Mouse (Mus musculus) myocyte (in vitro differentiated cells): ENCODE results near the gene Asnsd1. TPM values are rescaled to one million over a fixed set of nuclear protein-coding genes. Genes with fewer than 3 reads are reported as not detected.
A peak's percentile ranks its signal among the peaks of the same experiment; 100 is the strongest.

ENCODE experiments used
- H3K27me3 ChIP-seq: one replicate; pipeline ENCODE4 v1.6.1; 2011; ENCODE audit not compliant: control insufficient read depth, insufficient read depth, insufficient read length
- H3K36me3 ChIP-seq: one replicate; pipeline ENCODE4 v1.6.1; 2011; ENCODE audit not compliant: control insufficient read depth, insufficient read depth
- H3K4me2 ChIP-seq: one replicate; pipeline ENCODE4 v1.6.1; 2011; ENCODE audit warnings: low read depth, control low read depth
- H3K4me3 ChIP-seq: one replicate; pipeline ENCODE4 v1.5.1; 2011; ENCODE audit warnings: mild to moderate bottlenecking, control low read depth, moderate library complexity
- H3K79me2 ChIP-seq: one replicate; pipeline ENCODE4 v1.6.1; 2011; ENCODE audit not compliant: control insufficient read depth, insufficient read depth
- H3ac ChIP-seq: one replicate; pipeline ENCODE4 v1.6.1; 2011; ENCODE audit not compliant: control insufficient read depth, insufficient read length
- CEBPB ChIP-seq: IDR thresholded peaks from 2 replicates; pipeline ENCODE4 v1.6.1; 2011; ENCODE audit warnings: mild to moderate bottlenecking, moderate library complexity; ENCODE audit not compliant: poor library complexity, insufficient read depth, severe bottlenecking
- E2F4 ChIP-seq: IDR thresholded peaks from one replicate; pipeline ENCODE4 v1.6.1; 2011; ENCODE audit warnings: mild to moderate bottlenecking, control low read depth, moderate library complexity; ENCODE audit not compliant: insufficient read depth
- MAX ChIP-seq: IDR thresholded peaks from one replicate; pipeline ENCODE4 v1.6.1; 2011; ENCODE audit warnings: low read depth, mild to moderate bottlenecking, control low read depth
- MYOD1 ChIP-seq, 3 experiments: IDR thresholded peaks; one replicate each; pipeline ENCODE4 v1.6.1; 2011; ENCODE audit warnings: control low read depth in 2 of 3, low read depth in 2 of 3, mild to moderate bottlenecking in 2 of 3, moderate library complexity in 1 of 3; ENCODE audit not compliant: insufficient read length in 2 of 3, control insufficient read depth in 1 of 3
- MYOG ChIP-seq, 3 experiments: IDR thresholded peaks; one replicate each; pipeline ENCODE4 v1.6.1; 2011; ENCODE audit warnings: control low read depth in 2 of 3, low read depth in 2 of 3, mild to moderate bottlenecking in 2 of 3; ENCODE audit not compliant: insufficient read length in 2 of 3, control insufficient read depth in 1 of 3, insufficient read depth in 1 of 3
- POLR2A ChIP-seq: IDR thresholded peaks from one replicate; pipeline ENCODE4 v1.6.1; 2011; ENCODE audit warnings: low read depth, mild to moderate bottlenecking, control low read depth, moderate library complexity; ENCODE audit not compliant: insufficient read length
- POLR2AphosphoS2 ChIP-seq: IDR thresholded peaks from one replicate; pipeline ENCODE4 v1.6.1; 2011; ENCODE audit warnings: low read depth, control low read depth; ENCODE audit not compliant: insufficient read length
- REST ChIP-seq: IDR thresholded peaks from one replicate; pipeline ENCODE4 v1.6.1; 2011; ENCODE audit warnings: mild to moderate bottlenecking, control low read depth, moderate library complexity; ENCODE audit not compliant: insufficient read depth, insufficient read length
- SRF ChIP-seq: IDR thresholded peaks from one replicate; pipeline ENCODE4 v1.6.1; 2011; ENCODE audit warnings: low read depth; ENCODE audit not compliant: control insufficient read depth, insufficient read length
- TCF12 ChIP-seq: IDR thresholded peaks from one replicate; pipeline ENCODE4 v1.6.1; 2011; ENCODE audit warnings: mild to moderate bottlenecking, control low read depth; ENCODE audit not compliant: poor library complexity, insufficient read depth, severe bottlenecking
- TCF3 ChIP-seq: IDR thresholded peaks from one replicate; pipeline ENCODE4 v1.6.1; 2011; ENCODE audit warnings: low read depth, control low read depth; ENCODE audit not compliant: insufficient read length
- USF1 ChIP-seq: IDR thresholded peaks from one replicate; pipeline ENCODE4 v1.6.1; 2011; ENCODE audit warnings: low read depth, mild to moderate bottlenecking, control low read depth, moderate library complexity
- polyA plus RNA-seq: library from polyadenylated mRNA; unstranded; fragments of >200 nt; fragmentation: generic; extraction: Trizol; gene quantifications from one replicate; pipeline ENCODE4 v1.2.1, GENCODE M21; 2012; ENCODE audit warnings: missing spikeins

Asnsd1 gene
- polyA plus RNA-seq, 1 experiment = 40.6 TPM

DNA sequence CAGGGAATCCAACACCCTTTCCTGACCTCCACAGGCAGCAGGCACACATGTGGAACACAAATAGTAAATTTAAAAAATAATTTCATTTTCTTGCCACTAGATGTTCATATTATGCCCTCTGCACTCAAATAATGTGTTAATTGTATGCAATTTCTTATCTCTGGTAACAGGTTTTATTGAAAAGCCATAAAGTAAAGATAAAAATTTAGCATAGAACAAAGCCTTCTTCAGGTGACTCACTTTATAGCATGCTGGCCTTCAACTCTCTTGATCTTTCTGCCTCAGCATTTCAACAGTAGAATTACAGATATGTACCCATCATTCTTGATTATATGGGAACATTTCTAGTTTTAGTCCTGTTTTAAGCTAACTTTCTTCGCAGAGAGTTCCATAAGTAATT lies 28.3 kb downstream of the Asnsd1 start:
- Histone ChIP-seq H3K4me2 (no peak overlapping the region), H3K4me3 (no peak overlapping the region), H3K79me2 (no peaks in the 10 kb centered on the region), H3ac (no peak overlapping the region), H3K27me3 (no peaks in the 10 kb centered on the region), H3K36me3 (peaks cover 8% of the 10 kb centered on the region)
- no peak for TF ChIP-seq TCF12
- no peak for TF ChIP-seq MYOG (IDR thresholded peaks at IDR 0.05; ENCODE audit: control insufficient read depth in 1 of 3, insufficient read depth in 1 of 3, insufficient read length in 2 of 3, low read depth in 2 of 3)
- no peak for TF ChIP-seq MYOD1 (IDR thresholded peaks at IDR 0.05; ENCODE audit: control insufficient read depth in 1 of 3, insufficient read length in 2 of 3, low read depth in 2 of 3)
- TF ChIP-seq SRF = no peak
- TF ChIP-seq E2F4 = no peak
- TF ChIP-seq REST = no peak
- TF ChIP-seq POLR2AphosphoS2 = no peak
- no peak for TF ChIP-seq CEBPB
- TF ChIP-seq USF1 = no peak
- no peak for TF ChIP-seq MAX
- TF ChIP-seq POLR2A = no peak
- no peak for TF ChIP-seq TCF3

DNA sequence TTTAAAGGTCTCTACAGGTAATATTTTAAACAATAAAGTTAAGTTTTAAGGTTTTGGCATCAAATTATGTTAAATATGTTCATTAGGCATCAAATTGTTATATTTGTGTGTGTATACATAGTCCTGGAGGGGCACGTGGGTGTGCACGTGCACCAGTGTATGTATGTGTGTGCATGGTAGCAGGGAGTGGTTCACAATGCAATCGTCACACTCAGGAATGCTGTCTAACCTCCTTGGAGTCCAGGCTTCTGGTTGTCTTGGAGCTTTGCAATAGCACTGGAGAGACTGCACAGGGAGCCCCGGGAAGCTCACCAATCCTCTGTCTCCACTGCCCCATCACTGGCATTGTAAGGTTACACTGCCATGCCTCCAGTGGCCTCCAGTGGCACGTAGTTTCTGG lies 29.3 kb downstream of the Asnsd1 start:
- no peak overlapping the region for H3K4me2 ChIP-seq
- no peak overlapping the region for H3K4me3 ChIP-seq
- no peaks in the 10 kb centered on the region for H3K27me3 ChIP-seq
- H3K79me2 ChIP-seq = no peaks in the 10 kb centered on the region
- no peak for TF ChIP-seq MYOD1 (IDR thresholded peaks at IDR 0.05; ENCODE audit: control insufficient read depth in 1 of 3, insufficient read length in 2 of 3, low read depth in 2 of 3)
- TF ChIP-seq MYOG (IDR thresholded peaks at IDR 0.05; ENCODE audit: control insufficient read depth in 1 of 3, insufficient read depth in 1 of 3, insufficient read length in 2 of 3, low read depth in 2 of 3) = no peak
- TF ChIP-seq SRF = no peak
- TF ChIP-seq TCF3 = no peak
- no peak for TF ChIP-seq REST
- no peak for TF ChIP-seq POLR2AphosphoS2
- TF ChIP-seq POLR2A = no peak
- TF ChIP-seq TCF12 = no peak
- TF ChIP-seq USF1 = no peak
- TF ChIP-seq CEBPB = no peak
- no peak for TF ChIP-seq E2F4
- TF ChIP-seq MAX = no peak
- peaks cover 8% of the 10 kb centered on the region for H3K36me3 ChIP-seq
- H3ac ChIP-seq = no peak overlapping the region

DNA sequence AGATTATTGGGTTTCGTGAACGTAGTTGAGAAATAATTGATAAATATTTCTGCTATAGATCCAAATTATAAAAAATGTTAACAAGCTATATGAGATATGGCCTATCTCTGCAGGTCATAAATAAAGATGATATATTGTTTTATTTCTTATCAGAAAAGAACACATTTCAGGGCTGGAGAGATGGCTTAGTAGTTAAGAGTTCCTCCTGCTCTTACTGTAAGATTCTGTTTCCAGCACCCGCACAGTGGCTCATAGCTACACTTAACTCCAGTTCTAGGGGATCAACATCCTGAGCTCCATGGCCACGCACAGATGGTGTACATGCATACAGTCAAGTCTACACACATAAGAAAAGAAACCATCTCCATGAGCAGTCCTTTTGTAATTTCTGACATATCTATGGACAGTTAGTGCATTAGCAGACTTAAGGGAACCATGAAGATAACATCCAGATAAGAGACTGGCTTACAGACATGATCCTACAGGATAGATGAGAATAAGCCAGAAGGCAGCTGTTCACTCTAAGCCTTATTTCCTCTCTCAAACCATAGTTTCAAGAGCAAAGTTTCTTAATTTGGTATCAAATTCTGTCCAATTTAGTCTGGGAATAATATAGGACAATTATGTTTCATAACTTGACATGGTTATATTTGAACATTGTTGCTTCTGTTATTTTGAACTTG lies 30.7 kb downstream of the Asnsd1 start:
- no peaks in the 10 kb centered on the region for H3K27me3 ChIP-seq
- no peak overlapping the region for H3K4me3 ChIP-seq
- H3K79me2 ChIP-seq = no peaks in the 10 kb centered on the region
- H3K36me3 ChIP-seq = peaks cover 12% of the 10 kb centered on the region
- no peak overlapping the region for H3ac ChIP-seq
- H3K4me2 ChIP-seq = no peak overlapping the region
- TF ChIP-seq MYOG (IDR thresholded peaks at IDR 0.05; ENCODE audit: control insufficient read depth in 1 of 3, insufficient read depth in 1 of 3, insufficient read length in 2 of 3, low read depth in 2 of 3) (no peak), POLR2A (no peak), SRF (no peak), MAX (no peak), POLR2AphosphoS2 (no peak), E2F4 (no peak), REST (no peak), USF1 (no peak), CEBPB (no peak), MYOD1 (IDR thresholded peaks at IDR 0.05; ENCODE audit: control insufficient read depth in 1 of 3, insufficient read length in 2 of 3, low read depth in 2 of 3) (no peak), TCF3 (no peak), TCF12 (no peak)

DNA sequence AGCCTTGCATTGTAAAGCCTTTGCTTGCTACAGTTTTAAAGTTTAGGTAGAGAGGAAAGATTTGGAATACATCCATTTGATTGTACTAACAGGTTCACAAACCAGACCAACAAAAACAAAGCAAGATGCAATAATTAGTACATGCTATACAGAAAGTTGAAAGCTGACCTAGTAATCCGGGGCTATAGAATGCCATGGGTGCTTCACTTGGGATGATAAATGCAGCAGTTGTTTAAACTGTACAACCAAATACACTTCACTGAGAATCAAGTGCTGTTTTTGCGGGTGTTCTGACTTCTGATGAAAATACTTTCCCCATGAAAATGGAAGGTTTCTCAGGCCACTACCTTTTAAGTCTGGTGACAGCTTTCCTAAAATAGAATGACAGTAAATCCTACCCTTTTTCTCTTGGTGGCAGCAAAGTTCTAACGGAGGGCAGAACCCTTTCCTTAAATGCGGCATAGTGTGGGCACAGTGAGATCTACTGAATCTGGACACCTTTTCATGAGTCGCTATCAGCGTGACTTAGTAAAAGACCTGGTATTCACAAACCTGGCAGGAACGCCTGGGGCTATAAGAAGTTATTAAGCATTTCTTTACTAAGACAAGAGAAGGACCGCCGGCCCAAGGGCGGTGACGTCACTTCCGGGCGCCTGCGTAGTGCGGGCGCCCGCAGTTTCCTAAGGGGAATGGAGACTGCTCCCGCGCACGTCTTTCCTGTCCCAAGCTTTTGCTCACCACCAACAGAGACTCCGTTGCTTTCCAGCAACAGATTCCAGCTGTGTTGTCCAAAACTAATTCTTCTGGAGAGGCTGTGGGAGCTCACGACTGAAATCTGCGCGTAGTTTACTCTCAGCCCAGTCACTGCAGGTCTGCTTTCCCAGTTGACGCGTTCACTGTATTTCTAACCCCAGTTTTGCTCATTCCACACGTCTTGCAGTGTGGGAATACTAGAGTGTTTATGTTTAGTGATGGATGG lies 39.3 kb downstream of the Asnsd1 start, which contains the start of gene Osgepl1:
Osgepl1 (plus strand) TSS at position 636 of the 979 bp plus-strand sequence.
- Histone ChIP-seq H3K4me2 (peak within 1 kb of the TSS; percentile 94), H3K4me3 (peak within 1 kb of the TSS; percentile 58), H3K79me2 (no peaks in the 10 kb centered on the region), H3K27me3 (no peaks in the 10 kb centered on the region), H3K36me3 (peaks cover 7% of the 10 kb centered on the region), H3ac (peak within 1 kb of the TSS; percentile 38)
- TF ChIP-seq POLR2AphosphoS2 = peak; percentile 50
- no peak for TF ChIP-seq REST
- TF ChIP-seq POLR2A = peak; percentile 71
- TF ChIP-seq CEBPB = no peak
- no peak for TF ChIP-seq TCF12
